Mouse (Mus musculus) telencephalon, adult 2 months (tissue): Measurements from ENCODE around the gene Spink8.
A peak's percentile ranks its signal among the peaks of the same experiment; 100 is the strongest.

Source experiments
- DNase-seq: peaks from one replicate; pipeline ENCODE4 v3.0.0-alpha.2; 2011; ENCODE audit warnings: low read depth, low spot score

The Spink8 gene

DNA sequence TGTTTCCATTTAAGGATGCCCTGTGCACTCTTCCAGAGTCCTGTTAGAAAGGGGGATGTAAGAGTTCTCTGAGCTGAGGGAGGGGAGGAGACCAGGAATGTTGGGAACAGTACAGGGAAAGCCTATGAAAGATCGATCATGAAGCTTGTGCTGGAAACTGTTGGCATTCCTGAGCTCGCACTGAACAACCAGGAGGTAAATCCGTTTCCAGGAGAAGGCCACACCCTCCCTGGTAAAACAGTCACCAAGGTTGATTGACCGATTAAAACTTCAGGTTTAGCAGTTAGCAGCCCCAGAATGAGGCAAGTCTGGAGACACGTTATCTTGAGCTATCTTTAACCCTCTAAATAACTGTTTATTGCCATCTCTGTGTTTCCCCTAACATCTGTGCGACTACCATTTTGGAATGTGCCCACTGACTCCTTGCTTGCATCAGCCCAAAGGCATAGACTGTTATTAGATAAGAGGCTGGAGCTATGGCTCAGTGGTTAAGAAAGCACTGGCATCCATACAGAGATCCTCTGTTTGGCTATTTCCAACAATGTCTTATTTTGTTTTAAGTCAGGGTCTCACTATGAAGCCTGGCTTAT is 59.0 kb downstream of the Spink8 start:
- no peak for DNase-seq

DNA sequence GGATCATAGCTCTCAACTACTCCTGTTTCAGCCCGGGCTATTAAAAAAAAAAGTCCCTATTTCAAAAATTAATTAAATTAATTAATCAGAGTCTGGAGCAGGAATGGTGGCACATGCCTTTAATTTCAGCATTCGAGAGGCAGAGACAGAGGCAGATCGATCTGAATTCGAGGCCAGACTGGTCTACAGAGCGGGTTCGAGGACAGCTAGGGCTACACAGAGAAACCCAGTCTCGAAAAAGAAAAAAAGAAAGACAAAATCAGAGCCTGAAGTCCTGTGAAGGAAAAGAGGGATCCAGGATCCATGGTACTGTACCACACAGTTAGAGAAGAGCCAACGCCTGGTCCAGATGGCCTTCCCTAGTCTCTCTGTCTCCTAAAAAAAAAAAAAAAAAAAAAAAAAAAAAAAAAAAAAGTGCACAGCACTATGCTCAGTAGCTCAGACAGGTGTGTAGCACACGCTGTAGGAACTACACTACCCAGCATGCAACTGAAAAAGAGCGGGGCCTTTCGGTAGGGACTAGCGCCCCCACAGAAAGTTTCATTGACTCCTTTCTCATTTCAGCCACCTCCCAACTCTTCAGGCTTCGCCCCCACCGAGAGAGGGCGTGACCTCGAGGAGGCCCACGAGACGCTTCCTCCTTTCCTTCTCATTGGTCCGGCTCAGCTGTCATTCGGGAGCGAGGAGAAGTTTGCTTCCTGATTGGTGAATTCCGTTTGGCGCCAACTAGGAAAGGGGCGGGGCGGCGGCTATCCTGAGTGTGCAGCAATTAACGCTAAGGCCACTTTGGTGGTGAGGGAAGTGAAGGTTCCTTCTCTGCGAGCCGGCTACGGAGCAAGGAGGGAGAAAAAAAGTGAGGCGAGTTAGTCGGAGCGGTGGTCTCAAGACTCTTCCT is 63.0 kb downstream of the Spink8 start, which contains the start of gene Cdc25a:
TSS of gene Cdc25a (plus strand) at position 783 of the 895 bp plus-strand sequence.
- peak; percentile 98 for DNase-seq

DNA sequence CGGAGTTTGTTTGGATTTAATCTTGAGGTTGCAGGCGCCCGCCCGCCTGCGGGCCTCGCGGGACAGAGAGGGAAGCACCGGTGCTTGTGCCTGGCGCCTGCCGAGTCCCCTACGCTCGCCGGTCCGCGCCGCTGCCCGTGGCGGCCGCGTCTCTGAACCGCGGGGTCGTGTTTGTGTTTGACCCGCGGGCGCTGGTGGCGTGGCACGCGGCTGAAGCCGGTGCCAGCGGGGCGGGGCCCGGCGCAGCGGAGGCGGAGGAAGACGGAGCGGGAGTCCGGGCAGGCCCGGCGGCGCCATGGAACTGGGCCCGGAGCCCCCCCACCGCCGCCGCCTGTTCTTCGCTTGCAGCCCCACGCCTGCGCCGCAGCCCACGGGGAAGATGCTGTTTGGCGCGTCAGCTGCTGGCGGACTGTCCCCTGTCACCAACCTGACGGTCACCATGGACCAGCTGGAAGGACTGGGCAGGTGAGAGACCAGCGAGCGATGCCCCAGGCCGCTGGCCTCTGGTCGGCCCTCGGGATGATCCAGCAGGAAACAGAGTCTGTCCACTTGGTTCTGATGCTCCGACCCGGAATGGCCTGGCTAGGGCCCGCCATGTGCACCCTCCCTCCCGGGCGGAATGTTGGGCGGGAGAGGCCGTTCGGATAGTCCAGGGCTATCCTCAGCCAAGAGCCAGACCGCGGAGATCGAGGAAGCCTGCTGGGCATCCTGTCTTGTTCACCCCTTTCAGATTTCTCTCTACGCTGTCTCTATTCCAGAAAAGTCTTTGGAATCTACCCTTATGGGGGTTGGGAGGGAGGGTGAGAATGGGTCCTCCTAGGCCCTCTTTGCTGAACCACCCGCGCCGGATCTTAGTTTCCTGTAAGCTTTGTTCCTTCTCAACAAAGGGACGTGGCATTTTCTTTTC is 63.9 kb downstream of the Spink8 start:
- no peak for DNase-seq
